Mouse (Mus musculus): Measurements from ENCODE around the gene Gm5108. TPM values are rescaled to one million over a fixed set of nuclear protein-coding genes. Genes with fewer than 3 reads are reported as not detected.

Gm5108 gene
- polyA plus RNA-seq, 1 experiment from 2014 or later = not detected

- no peaks in the 10 kb centered on the region for H3K36me3 ChIP-seq (ENCODE audit: control insufficient read depth, insufficient read depth, low read length)
- H3K9me3 ChIP-seq (ENCODE audit: control insufficient read depth, low read length) = no peaks in the 10 kb centered on the region
- H3K27ac ChIP-seq (ENCODE audit: low read depth, low read length) = no peak overlapping the region
- H3K4me1 ChIP-seq (ENCODE audit: control insufficient read depth, insufficient read depth, low read length) = no peaks in the 10 kb centered on the region
- H3K27me3 ChIP-seq (ENCODE audit: control insufficient read depth, insufficient read depth, low read length) = no peaks in the 10 kb centered on the region
- ATAC-seq (ENCODE audit: low FRiP score, low TSS enrichment) = no peak
- no peak overlapping the region for H3K4me3 ChIP-seq (ENCODE audit: low read length)
- no peak overlapping the region for H3K9ac ChIP-seq (ENCODE audit: low read depth, low read length)
- 92% methylated on average over 5 of the region's 5 CpGs for WGBS
- no peak overlapping the region for H3K4me2 ChIP-seq (replicated peaks; ENCODE audit: low read depth, low read length)
These were observed 6.6 kb downstream of the Gm5108 start for GRCm38 (mm10) chr5:67948074-67948473.

- H3K9ac ChIP-seq (ENCODE audit: low read depth, low read length) = no peak overlapping the region
- no peaks in the 10 kb centered on the region for H3K27me3 ChIP-seq (ENCODE audit: control insufficient read depth, insufficient read depth, low read length)
These were observed 12.6 kb downstream of the Gm5108 start for GRCm38 (mm10) chr5:67954097-67954496.

GRCm38 (mm10) chr5:67955486-67955885 is 14.0 kb downstream of the Gm5108 start:
- 84% methylated on average over 7 of the region's 7 CpGs for WGBS
- no peaks in the 10 kb centered on the region for H3K36me3 ChIP-seq (ENCODE audit: control insufficient read depth, insufficient read depth, low read length)
- no peak for ATAC-seq (ENCODE audit: low FRiP score, low TSS enrichment)
- no peaks in the 10 kb centered on the region for H3K27me3 ChIP-seq (ENCODE audit: control insufficient read depth, insufficient read depth, low read length)
- no peak overlapping the region for H3K4me2 ChIP-seq (replicated peaks; ENCODE audit: low read depth, low read length)
- no peak overlapping the region for H3K27ac ChIP-seq (ENCODE audit: low read depth, low read length)
- H3K4me3 ChIP-seq (ENCODE audit: low read length) = no peak overlapping the region
- H3K4me1 ChIP-seq (ENCODE audit: control insufficient read depth, insufficient read depth, low read length) = no peaks in the 10 kb centered on the region
- no peak overlapping the region for H3K9ac ChIP-seq (ENCODE audit: low read depth, low read length)
- H3K9me3 ChIP-seq (ENCODE audit: control insufficient read depth, low read length) = no peaks in the 10 kb centered on the region

More at GRCm38 (mm10) chr5:67954097-67954496, 12.6 kb downstream of the Gm5108 start:
- H3K4me2 ChIP-seq (replicated peaks; ENCODE audit: low read depth, low read length) = no peak overlapping the region
- H3K4me3 ChIP-seq (ENCODE audit: low read length) = no peak overlapping the region
- no peaks in the 10 kb centered on the region for H3K4me1 ChIP-seq (ENCODE audit: control insufficient read depth, insufficient read depth, low read length)
- H3K9me3 ChIP-seq (ENCODE audit: control insufficient read depth, low read length) = no peaks in the 10 kb centered on the region
- ATAC-seq (ENCODE audit: low FRiP score, low TSS enrichment) = no peak
- H3K27ac ChIP-seq (ENCODE audit: low read depth, low read length) = no peak overlapping the region
- H3K36me3 ChIP-seq (ENCODE audit: control insufficient read depth, insufficient read depth, low read length) = no peaks in the 10 kb centered on the region
- 76% methylated on average over 4 of the region's 4 CpGs for WGBS

GRCm38 (mm10) chr5:67961708-67962629 is 20.5 kb downstream of the Gm5108 start:
- Histone ChIP-seq H3K4me1 (ENCODE audit: control insufficient read depth, insufficient read depth, low read length) (no peaks in the 10 kb centered on the region), H3K4me3 (ENCODE audit: low read length) (no peak overlapping the region), H3K9me3 (ENCODE audit: control insufficient read depth, low read length) (no peaks in the 10 kb centered on the region), H3K27ac (ENCODE audit: low read depth, low read length) (no peak overlapping the region), H3K9ac (ENCODE audit: low read depth, low read length) (no peak overlapping the region), H3K27me3 (ENCODE audit: control insufficient read depth, insufficient read depth, low read length) (no peaks in the 10 kb centered on the region), H3K4me2 (replicated peaks; ENCODE audit: low read depth, low read length) (no peak overlapping the region), H3K36me3 (ENCODE audit: control insufficient read depth, insufficient read depth, low read length) (no peaks in the 10 kb centered on the region)
- 72% methylated on average over 7 of the region's 7 CpGs for WGBS
- no peak for ATAC-seq (ENCODE audit: low FRiP score, low TSS enrichment)

GRCm38 (mm10) chr5:67969536-67969935 is 28.1 kb downstream of the Gm5108 start:
- ATAC-seq (ENCODE audit: low FRiP score, low TSS enrichment) = no peak
- Histone ChIP-seq H3K36me3 (ENCODE audit: control insufficient read depth, insufficient read depth, low read length) (no peaks in the 10 kb centered on the region), H3K27ac (ENCODE audit: low read depth, low read length) (no peak overlapping the region), H3K9ac (ENCODE audit: low read depth, low read length) (no peak overlapping the region), H3K9me3 (ENCODE audit: control insufficient read depth, low read length) (no peaks in the 10 kb centered on the region), H3K4me1 (ENCODE audit: control insufficient read depth, insufficient read depth, low read length) (no peaks in the 10 kb centered on the region), H3K4me2 (replicated peaks; ENCODE audit: low read depth, low read length) (no peak overlapping the region), H3K4me3 (ENCODE audit: low read length) (no peak overlapping the region), H3K27me3 (ENCODE audit: control insufficient read depth, insufficient read depth, low read length) (no peaks in the 10 kb centered on the region)
- whole genome bisulfite sequencing = 80% methylated on average over 7 of the region's 7 CpGs

- Histone ChIP-seq H3K9me3 (ENCODE audit: control insufficient read depth, low read length) (no peaks in the 10 kb centered on the region), H3K36me3 (ENCODE audit: control insufficient read depth, insufficient read depth, low read length) (no peaks in the 10 kb centered on the region), H3K9ac (ENCODE audit: low read depth, low read length) (no peak overlapping the region), H3K27ac (ENCODE audit: low read depth, low read length) (no peak overlapping the region), H3K4me1 (ENCODE audit: control insufficient read depth, insufficient read depth, low read length) (no peaks in the 10 kb centered on the region), H3K4me3 (ENCODE audit: low read length) (no peak overlapping the region), H3K27me3 (ENCODE audit: control insufficient read depth, insufficient read depth, low read length) (no peaks in the 10 kb centered on the region), H3K4me2 (replicated peaks; ENCODE audit: low read depth, low read length) (no peak overlapping the region)
- no peak for ATAC-seq (ENCODE audit: low FRiP score, low TSS enrichment)
- WGBS = 75% methylated on average over 3 of the region's 3 CpGs
These were observed 40.6 kb downstream of the Gm5108 start for GRCm38 (mm10) chr5:67981946-67982526.

GRCm38 (mm10) chr5:67990426-67990825 is 49.0 kb downstream of the Gm5108 start:
- Histone ChIP-seq H3K4me1 (ENCODE audit: control insufficient read depth, insufficient read depth, low read length) (no peaks in the 10 kb centered on the region), H3K27ac (ENCODE audit: low read depth, low read length) (no peak overlapping the region), H3K27me3 (ENCODE audit: control insufficient read depth, insufficient read depth, low read length) (no peaks in the 10 kb centered on the region), H3K36me3 (ENCODE audit: control insufficient read depth, insufficient read depth, low read length) (no peaks in the 10 kb centered on the region), H3K4me3 (ENCODE audit: low read length) (no peak overlapping the region), H3K4me2 (replicated peaks; ENCODE audit: low read depth, low read length) (no peak overlapping the region), H3K9ac (ENCODE audit: low read depth, low read length) (no peak overlapping the region), H3K9me3 (ENCODE audit: control insufficient read depth, low read length) (no peaks in the 10 kb centered on the region)
- no peak for ATAC-seq (ENCODE audit: low FRiP score, low TSS enrichment)

GRCm38 (mm10) chr5:68002611-68003010 is 61.1 kb downstream of the Gm5108 start:
- Histone ChIP-seq H3K4me2 (replicated peaks; ENCODE audit: low read depth, low read length) (no peak overlapping the region), H3K9me3 (ENCODE audit: control insufficient read depth, low read length) (no peaks in the 10 kb centered on the region), H3K4me3 (ENCODE audit: low read length) (no peak overlapping the region), H3K9ac (ENCODE audit: low read depth, low read length) (no peak overlapping the region), H3K27me3 (ENCODE audit: control insufficient read depth, insufficient read depth, low read length) (no peaks in the 10 kb centered on the region), H3K27ac (ENCODE audit: low read depth, low read length) (no peak overlapping the region), H3K4me1 (ENCODE audit: control insufficient read depth, insufficient read depth, low read length) (no peaks in the 10 kb centered on the region), H3K36me3 (ENCODE audit: control insufficient read depth, insufficient read depth, low read length) (no peaks in the 10 kb centered on the region)
- ATAC-seq (ENCODE audit: low FRiP score, low TSS enrichment) = no peak
- 94% methylated on average over 6 of the region's 6 CpGs for WGBS

GRCm38 (mm10) chr5:68003904-68004303 is 62.4 kb downstream of the Gm5108 start:
- Histone ChIP-seq H3K27ac (ENCODE audit: low read depth, low read length) (no peak overlapping the region), H3K27me3 (ENCODE audit: control insufficient read depth, insufficient read depth, low read length) (no peaks in the 10 kb centered on the region), H3K4me3 (ENCODE audit: low read length) (no peak overlapping the region), H3K4me2 (replicated peaks; ENCODE audit: low read depth, low read length) (no peak overlapping the region), H3K9ac (ENCODE audit: low read depth, low read length) (no peak overlapping the region), H3K9me3 (ENCODE audit: control insufficient read depth, low read length) (no peaks in the 10 kb centered on the region), H3K36me3 (ENCODE audit: control insufficient read depth, insufficient read depth, low read length) (no peaks in the 10 kb centered on the region), H3K4me1 (ENCODE audit: control insufficient read depth, insufficient read depth, low read length) (no peaks in the 10 kb centered on the region)
- 19% methylated on average over 2 of the region's 2 CpGs for WGBS
- no peak; the same call in 1 of the 2 replicates for ATAC-seq (ENCODE audit: low FRiP score, low TSS enrichment)

Measured in kidney, embryonic 14.5 days (tissue).